In genomic region chr19:41416201-41416600, GRCm38 (mm10) we compare ENCODE assay signal across 22 mouse cellular contexts. TPM values are rescaled to one million over a fixed set of nuclear protein-coding genes. Genes with fewer than 3 reads are reported as not detected.
DNase-seq lines count a peak whose midpoint lies in the region; ATAC-seq and TF ChIP-seq lines count a peak whose summit lies in the region.
"Had no signal": no experiment of that assay in that cellular context is flagged by ENCODE, and none has a peak within 500 bp of the region (broad histone marks: within the 10 kb centered on the region; RNA-seq: fewer than 3 reads in every experiment).

No protein-coding gene starts in this region.

- WGBS in heart, embryonic 10.5 days: 23% methylated on average over 10 of the region's 10 CpGs
- 25% methylated on average over 10 of the region's 10 CpGs for WGBS in heart, embryonic 14.5 days
- 42% methylated on average over 10 of the region's 10 CpGs for WGBS in intestine, embryonic 16.5 days
- 50% methylated on average over 10 of the region's 10 CpGs for WGBS in intestine, postnatal 0 days

- H3K4me1 ChIP-seq in heart, embryonic 10.5 days: no peaks in the 10 kb centered on the region
- no peaks in the 10 kb centered on the region; a peak in 1 of 4 replicates for H3K4me1 ChIP-seq in heart, embryonic 14.5 days (ENCODE audit: control insufficient read depth in 2 of 2, insufficient read depth in 2 of 2, low read length in 2 of 2)
- no peaks in the 10 kb centered on the region for H3K4me1 ChIP-seq in intestine, embryonic 16.5 days (ENCODE audit: control insufficient read depth, insufficient read depth, low read length)
- H3K4me1 ChIP-seq in intestine, postnatal 0 days (replicated peaks; ENCODE audit: control insufficient read depth, insufficient read depth, low read length): no peaks in the 10 kb centered on the region
- H3K4me1 ChIP-seq: embryonic facial prominence, embryonic 10.5 days; hindbrain, embryonic 12.5 days had no signal

- intact Hi-C loops in heart, postnatal 10 days (cut with DNase I): no loop called here

- DNase-seq in heart, embryonic 10.5 days (ENCODE audit: low spot score): peak; percentile 73
- DNase-seq in heart, postnatal 10 days: no peak
- no peak for DNase-seq in heart, adult 18-20 months
- DNase-seq in R1 (ENCODE audit: low read depth, low spot score): peak; percentile 30
- no peak for DNase-seq in adrenal gland, postnatal 4 days (ENCODE audit: low spot score in 2 of 2)
- DNase-seq: adrenal gland, adult 2 months; adrenal gland, postnatal 25 days; cerebellum, adult 2 months; cerebellum, postnatal 10 days; gastrocnemius, adult 2 months; gastrocnemius, postnatal 25 days; kidney, adult 18-20 months had no signal

- no peak for ATAC-seq in heart, embryonic 14.5 days (ENCODE audit: insufficient number of reproducible peaks, insufficient read depth, low FRiP score, low read depth)
- ATAC-seq in intestine, embryonic 16.5 days: no peak
- no peak for ATAC-seq in intestine, postnatal 0 days
- ATAC-seq: forebrain, embryonic 14.5 days; hindbrain, embryonic 16.5 days; inflammation-experienced regulatory T-cells, adult 6 months; Patski had no signal

- 0 out of 2 replicates have a peak, but pooled peaks cover 3% of the 10 kb centered on the region for H3K9me3 ChIP-seq in heart, embryonic 10.5 days
- 0 out of 2 replicates have a peak, but pooled peaks cover 5% of the 10 kb centered on the region for H3K9me3 ChIP-seq in heart, embryonic 14.5 days (ENCODE audit: control insufficient read depth, low read length)
- no peaks in the 10 kb centered on the region for H3K9me3 ChIP-seq in intestine, embryonic 16.5 days (ENCODE audit: control insufficient read depth, low read length)
- no peaks in the 10 kb centered on the region for H3K9me3 ChIP-seq in intestine, postnatal 0 days (ENCODE audit: control insufficient read depth)
- H3K9me3 ChIP-seq: hindbrain, embryonic 12.5 days had no signal

- H3K4me3 ChIP-seq in heart, embryonic 10.5 days: peak overlapping the region; percentile 27; the same call in 1 of the 2 replicates
- peak overlapping the region in 1 of 2 experiments; percentile 1; a peak in 1 of 4 replicates for H3K4me3 ChIP-seq in heart, embryonic 14.5 days (ENCODE audit: control insufficient read depth in 1 of 2, insufficient read depth in 1 of 2, low read depth in 1 of 2, low read length in 2 of 2)
- H3K4me3 ChIP-seq in intestine, embryonic 16.5 days (ENCODE audit: low read length): no peak overlapping the region
- no peak overlapping the region for H3K4me3 ChIP-seq in intestine, postnatal 0 days (ENCODE audit: low read depth, low read length)
- H3K4me3 ChIP-seq: embryonic facial prominence, embryonic 10.5 days; gastrocnemius, adult 2 months; hindbrain, embryonic 12.5 days had no signal

- H3K27ac ChIP-seq in heart, embryonic 10.5 days: no peak overlapping the region
- no peak overlapping the region for H3K27ac ChIP-seq in heart, embryonic 14.5 days (replicated peaks in 1 of 2; ENCODE audit: control insufficient read depth in 1 of 2, insufficient read depth in 1 of 2, low read depth in 2 of 2, low read length in 2 of 2)
- no peak overlapping the region for H3K27ac ChIP-seq in intestine, embryonic 16.5 days (ENCODE audit: low read length)
- no peak overlapping the region for H3K27ac ChIP-seq in intestine, postnatal 0 days (ENCODE audit: low read depth, low read length)
- H3K27ac ChIP-seq: embryonic facial prominence, embryonic 10.5 days; gastrocnemius, adult 2 months; hindbrain, embryonic 12.5 days had no signal

- TF ChIP-seq CTCF in intestine, postnatal 0 days (IDR thresholded peaks at IDR 0.05; ENCODE audit: low read depth): no peak

- H3K27me3 ChIP-seq in heart, embryonic 10.5 days (ENCODE audit: insufficient read depth, poor library complexity, severe bottlenecking): no peaks in the 10 kb centered on the region
- no peaks in the 10 kb centered on the region for H3K27me3 ChIP-seq in heart, embryonic 14.5 days (ENCODE audit: control insufficient read depth, insufficient read depth, low read length)
- no peaks in the 10 kb centered on the region for H3K27me3 ChIP-seq in intestine, embryonic 16.5 days (replicated peaks; ENCODE audit: control insufficient read depth, insufficient read depth, low read length)
- no peaks in the 10 kb centered on the region for H3K27me3 ChIP-seq in intestine, postnatal 0 days (replicated peaks; ENCODE audit: control insufficient read depth, insufficient read depth, low read length)
- H3K27me3 ChIP-seq: CH12.LX; hindbrain, embryonic 12.5 days; Patski had no signal

- H3K4me2 ChIP-seq in heart, embryonic 14.5 days (ENCODE audit: low read length): peak overlapping the region; percentile 46
- peak overlapping the region; percentile 6; the same call in 1 of the 2 replicates for H3K4me2 ChIP-seq in intestine, embryonic 16.5 days (ENCODE audit: low read depth, low read length)
- H3K4me2 ChIP-seq in intestine, postnatal 0 days (replicated peaks; ENCODE audit: low read depth): no peak overlapping the region
- H3K4me2 ChIP-seq: hindbrain, embryonic 12.5 days had no signal

- no peaks in the 10 kb centered on the region for H3K36me3 ChIP-seq in heart, embryonic 10.5 days
- H3K36me3 ChIP-seq in heart, embryonic 14.5 days (ENCODE audit: control insufficient read depth, insufficient read depth, low read length): no peaks in the 10 kb centered on the region
- no peaks in the 10 kb centered on the region for H3K36me3 ChIP-seq in intestine, embryonic 16.5 days (ENCODE audit: control insufficient read depth, insufficient read depth, low read length)
- no peaks in the 10 kb centered on the region for H3K36me3 ChIP-seq in intestine, postnatal 0 days (ENCODE audit: control insufficient read depth, insufficient read depth)
- H3K36me3 ChIP-seq: embryonic facial prominence, embryonic 10.5 days; hindbrain, embryonic 12.5 days had no signal

- no peak overlapping the region for H3K9ac ChIP-seq in heart, embryonic 14.5 days (ENCODE audit: low read length)
- no peak overlapping the region for H3K9ac ChIP-seq in intestine, embryonic 16.5 days (ENCODE audit: low read depth, low read length)
- H3K9ac ChIP-seq in intestine, postnatal 0 days (ENCODE audit: low read depth, low read length): no peak overlapping the region
- H3K9ac ChIP-seq: hindbrain, embryonic 12.5 days had no signal

RNA-seq across cellular contexts. Expression of gene Pik3ap1, which starts 31.3 kb away (rescaled TPM):
- polyA plus RNA-seq in heart, embryonic 10.5 days (2016; fragmentation: Nextera tagmentation; extraction: Ambion mirVana): 0.83 and 1.1 TPM in 2 replicates
- total RNA-seq in heart, postnatal 10 days (2021): 1 to 10 TPM; 1.1 to 1.6 TPM
- polyA plus RNA-seq in heart, embryonic 14.5 days (2014; fragmentation: Nextera tagmentation; extraction: Ambion mirVana): 1.3 and 1.8 TPM in 2 replicates
- 1 to 10 TPM; 1.0 to 2.5 TPM for total RNA-seq in heart, adult 18-20 months (2021)
- polyA plus RNA-seq in intestine, embryonic 16.5 days (2015; fragmentation: Nextera tagmentation; extraction: Ambion mirVana): 5.7 and 5.9 TPM in 2 replicates
- 2.0 and 2.2 TPM in 2 replicates for polyA plus RNA-seq in intestine, postnatal 0 days (2015; fragmentation: Nextera tagmentation; extraction: Ambion mirVana)
- 1 to 10 TPM; 6.6 to 6.7 TPM for total RNA-seq in adrenal gland, postnatal 4 days (2021)

Comparison
In these comparisons a context has a peak if more than half of its experiments do, and no peak if none do; other contexts are left out.
1. DNase-seq: peak in heart, embryonic 10.5 days (single experiment) and R1 (single experiment); none in heart, postnatal 10 days (0 of 2), heart, adult 18-20 months (0 of 2) and adrenal gland, postnatal 4 days (0 of 2).